Mouse (Mus musculus): ENCODE results near the gene Alg12. TPM values are rescaled to one million over a fixed set of nuclear protein-coding genes. Genes with fewer than 3 reads are reported as not detected.
"Not testable (repeated sequence)": the region's sequence is repeated elsewhere in the genome, so short reads cannot be mapped to it uniquely, and the experiment has no call there.

Alg12 gene
- polyA plus RNA-seq, 1 experiment from 2014 or later, result 9.3 TPM

DNA sequence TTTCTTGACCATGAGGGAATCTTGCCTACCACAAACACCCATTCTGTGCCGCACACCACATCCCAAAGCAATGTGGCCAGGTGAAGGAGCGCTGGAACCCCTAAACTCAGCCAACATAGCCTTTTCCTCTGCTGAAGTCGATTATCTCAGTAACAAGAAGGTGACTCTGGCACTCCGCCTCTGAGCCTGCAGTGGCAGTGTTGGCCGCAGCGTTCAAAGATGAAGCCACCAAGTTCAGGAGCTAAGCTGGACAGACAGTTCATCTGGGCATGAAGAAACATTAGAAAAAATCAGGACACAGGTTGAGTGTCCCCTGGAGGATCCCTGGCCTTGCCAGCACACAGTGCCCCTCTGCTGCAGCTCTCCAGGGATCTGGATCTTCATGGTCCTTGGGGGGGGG is 8.3 kb upstream of the Alg12 start:
- ATAC-seq (ENCODE audit: low read depth), result no peak
- no peak overlapping the region for H3K4me2 ChIP-seq
- no peak overlapping the region for H3K9ac ChIP-seq
- H3K9me3 ChIP-seq, result no peaks in the 10 kb centered on the region
- no peak overlapping the region for H3K27ac ChIP-seq (replicated peaks)
- WGBS, result 91% methylated on average over 6 of the region's 6 CpGs
- H3K4me3 ChIP-seq, result no peak overlapping the region
- peaks cover 46% of the 10 kb centered on the region for H3K36me3 ChIP-seq
- H3K27me3 ChIP-seq, result no peaks in the 10 kb centered on the region
- no peaks in the 10 kb centered on the region for H3K4me1 ChIP-seq (replicated peaks)

- H3K9ac ChIP-seq, result no peak overlapping the region
- H3K27ac ChIP-seq (replicated peaks), result no peak overlapping the region
- no peaks in the 10 kb centered on the region for H3K9me3 ChIP-seq
- H3K4me2 ChIP-seq, result no peak overlapping the region
- peaks cover 22% of the 10 kb centered on the region for H3K4me1 ChIP-seq (replicated peaks)
- H3K4me3 ChIP-seq, result no peak overlapping the region
- no peaks in the 10 kb centered on the region for H3K27me3 ChIP-seq
- no peak for ATAC-seq (ENCODE audit: low read depth)
- 93% methylated on average over 5 of the region's 5 CpGs for WGBS
- H3K36me3 ChIP-seq, result peaks cover 54% of the 10 kb centered on the region
Measured at GRCm38 (mm10) chr15:88823376-88823775, 4.3 kb upstream of the Alg12 start.

DNA sequence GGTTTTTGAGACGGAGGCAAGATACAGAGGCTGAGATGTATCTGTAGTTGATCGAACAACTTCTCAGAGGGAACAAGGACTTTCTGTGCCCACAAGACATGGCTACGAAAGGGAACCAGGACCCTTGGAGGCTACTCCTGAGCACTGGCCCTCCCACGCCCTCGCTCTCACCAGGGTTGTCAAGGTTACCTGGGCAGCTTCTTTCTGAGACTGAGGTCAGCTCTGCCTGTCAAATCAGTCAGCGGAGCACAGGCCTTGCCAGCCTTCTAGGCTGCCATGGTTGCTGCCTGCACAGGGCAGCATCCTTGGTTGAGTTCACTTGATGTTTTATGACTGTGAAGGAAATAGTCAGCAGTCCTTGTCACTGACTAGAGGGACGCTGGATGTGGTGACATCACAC is 3.4 kb upstream of the Alg12 start:
- Histone ChIP-seq H3K36me3 (peaks cover 54% of the 10 kb centered on the region), H3K4me3 (no peak overlapping the region), H3K4me1 (replicated peaks) (peaks cover 28% of the 10 kb centered on the region), H3K9me3 (no peaks in the 10 kb centered on the region), H3K9ac (no peak overlapping the region), H3K27me3 (no peaks in the 10 kb centered on the region), H3K4me2 (no peak overlapping the region), H3K27ac (replicated peaks) (no peak overlapping the region)
- ATAC-seq (ENCODE audit: low read depth), result no peak
- 96% methylated on average over 7 of the region's 7 CpGs for WGBS

- peaks cover 47% of the 10 kb centered on the region for H3K36me3 ChIP-seq
- peak overlapping the region; percentile 90; the same call in 1 of the 2 replicates for H3K4me2 ChIP-seq
- peaks cover 28% of the 10 kb centered on the region for H3K4me1 ChIP-seq (replicated peaks)
- no peaks in the 10 kb centered on the region for H3K27me3 ChIP-seq
- ATAC-seq (ENCODE audit: low read depth), result no peak
- no peaks in the 10 kb centered on the region for H3K9me3 ChIP-seq
- 91% methylated on average over 7 of the region's 7 CpGs for WGBS
- 0 out of 2 replicates have a peak overlapping the region, but pooled peaks have one; percentile 86 for H3K9ac ChIP-seq
- H3K27ac ChIP-seq (replicated peaks), result no peak overlapping the region
- no peak overlapping the region for H3K4me3 ChIP-seq
Measured at GRCm38 (mm10) chr15:88821403-88821802, 2.3 kb upstream of the Alg12 start.

- peak overlapping the region; percentile 90 for H3K4me2 ChIP-seq
- peak overlapping the region; percentile 67; the same call in 1 of the 2 replicates for H3K27ac ChIP-seq (replicated peaks)
- no peaks in the 10 kb centered on the region for H3K27me3 ChIP-seq
- peak overlapping the region; percentile 92 for H3K4me3 ChIP-seq
- H3K9ac ChIP-seq, result peak overlapping the region; percentile 86
- peaks cover 28% of the 10 kb centered on the region for H3K4me1 ChIP-seq (replicated peaks)
- WGBS, result 1% methylated on average over 23 of the region's 23 CpGs
- no peaks in the 10 kb centered on the region for H3K9me3 ChIP-seq
- peaks cover 48% of the 10 kb centered on the region for H3K36me3 ChIP-seq
- no peak; the same call in 1 of the 2 replicates for ATAC-seq (ENCODE audit: low read depth)
Measured at GRCm38 (mm10) chr15:88819906-88820303, 787 bp upstream of the Alg12 start.

GRCm38 (mm10) chr15:88815196-88815700 is 3.9 kb downstream of the Alg12 start:
- Histone ChIP-seq H3K4me2 (no peak overlapping the region), H3K27me3 (no peaks in the 10 kb centered on the region), H3K9me3 (no peaks in the 10 kb centered on the region), H3K9ac (no peak overlapping the region), H3K4me1 (replicated peaks) (peaks cover 13% of the 10 kb centered on the region), H3K27ac (replicated peaks) (no peak overlapping the region), H3K36me3 (peaks cover 54% of the 10 kb centered on the region), H3K4me3 (no peak overlapping the region)
- ATAC-seq (ENCODE audit: low read depth), result no peak
- WGBS, result 89% methylated on average over 6 of the region's 6 CpGs

GRCm38 (mm10) chr15:88814411-88815047 is 4.6 kb downstream of the Alg12 start:
- no peak for ATAC-seq (ENCODE audit: low read depth)
- H3K4me3 ChIP-seq, result no peak overlapping the region
- H3K4me1 ChIP-seq (replicated peaks), result peaks cover 9% of the 10 kb centered on the region
- no peaks in the 10 kb centered on the region for H3K27me3 ChIP-seq
- no peak overlapping the region for H3K27ac ChIP-seq (replicated peaks)
- peaks cover 54% of the 10 kb centered on the region for H3K36me3 ChIP-seq
- no peak overlapping the region for H3K4me2 ChIP-seq
- WGBS, result 93% methylated on average over 11 of the region's 11 CpGs
- no peaks in the 10 kb centered on the region for H3K9me3 ChIP-seq
- H3K9ac ChIP-seq, result no peak overlapping the region

- ATAC-seq (ENCODE audit: low read depth); H3K4me1 ChIP-seq (replicated peaks); H3K9ac ChIP-seq; H3K4me3 ChIP-seq; H3K27me3 ChIP-seq; H3K4me2 ChIP-seq; H3K27ac ChIP-seq (replicated peaks); H3K9me3 ChIP-seq: not testable (repeated sequence)
- H3K36me3 ChIP-seq, result peaks cover 54% of the 10 kb centered on the region
- WGBS, result 94% methylated on average over 2 of the region's 2 CpGs
Measured at GRCm38 (mm10) chr15:88813873-88814272, 5.2 kb downstream of the Alg12 start.

DNA sequence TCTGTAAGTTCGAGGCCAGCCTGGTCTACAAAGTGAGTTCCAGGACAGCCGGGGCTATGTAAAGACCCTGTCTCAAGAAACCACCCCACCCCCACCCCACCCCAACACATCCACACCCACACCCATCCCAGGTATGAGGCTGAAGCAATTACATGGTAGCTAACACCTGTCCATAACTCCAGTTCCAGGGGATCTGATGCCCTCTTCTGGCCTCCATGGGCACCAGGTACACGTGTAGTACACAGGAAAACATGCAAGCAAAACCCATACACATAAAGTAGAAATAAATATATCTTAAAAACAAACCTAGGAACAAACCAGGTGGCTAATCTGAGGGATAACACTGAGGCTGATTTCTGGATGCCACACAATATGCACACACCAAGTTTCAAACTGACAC is 5.9 kb downstream of the Alg12 start:
- no peak for ATAC-seq (ENCODE audit: low read depth)
- Histone ChIP-seq H3K27me3 (no peaks in the 10 kb centered on the region), H3K9ac (no peak overlapping the region), H3K4me3 (no peak overlapping the region), H3K4me1 (replicated peaks) (peaks cover 5% of the 10 kb centered on the region), H3K27ac (replicated peaks) (no peak overlapping the region), H3K36me3 (peaks cover 61% of the 10 kb centered on the region), H3K4me2 (no peak overlapping the region), H3K9me3 (no peaks in the 10 kb centered on the region)
- WGBS, result 93% methylated on average over 3 of the region's 3 CpGs

DNA sequence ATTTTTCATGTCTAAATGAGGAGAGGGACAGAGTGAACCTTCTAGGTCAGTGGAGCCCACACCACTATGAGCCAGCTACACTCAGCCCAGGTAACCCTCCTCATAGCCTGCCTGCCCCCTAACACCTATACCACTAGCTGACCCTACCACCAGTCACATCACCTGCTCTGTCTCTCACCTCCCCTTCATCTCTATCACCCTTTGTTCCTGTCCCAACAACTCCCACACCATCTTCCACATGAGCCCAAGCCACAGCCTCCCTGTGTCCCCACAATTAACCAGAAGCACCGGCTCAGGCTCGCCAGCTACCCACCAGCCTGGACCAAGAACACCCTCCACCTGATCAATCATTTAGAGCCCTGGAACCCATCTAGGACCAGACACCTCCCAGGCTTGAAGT is 8.7 kb downstream of the Alg12 start:
- Histone ChIP-seq H3K9me3 (no peaks in the 10 kb centered on the region), H3K27me3 (no peaks in the 10 kb centered on the region), H3K4me2 (no peak overlapping the region), H3K4me3 (no peak overlapping the region), H3K27ac (replicated peaks) (no peak overlapping the region), H3K36me3 (peaks cover 69% of the 10 kb centered on the region), H3K9ac (no peak overlapping the region), H3K4me1 (replicated peaks) (no peaks in the 10 kb centered on the region)
- ATAC-seq (ENCODE audit: low read depth), result no peak
- WGBS, result 92% methylated on average over 2 of the region's 2 CpGs

DNA sequence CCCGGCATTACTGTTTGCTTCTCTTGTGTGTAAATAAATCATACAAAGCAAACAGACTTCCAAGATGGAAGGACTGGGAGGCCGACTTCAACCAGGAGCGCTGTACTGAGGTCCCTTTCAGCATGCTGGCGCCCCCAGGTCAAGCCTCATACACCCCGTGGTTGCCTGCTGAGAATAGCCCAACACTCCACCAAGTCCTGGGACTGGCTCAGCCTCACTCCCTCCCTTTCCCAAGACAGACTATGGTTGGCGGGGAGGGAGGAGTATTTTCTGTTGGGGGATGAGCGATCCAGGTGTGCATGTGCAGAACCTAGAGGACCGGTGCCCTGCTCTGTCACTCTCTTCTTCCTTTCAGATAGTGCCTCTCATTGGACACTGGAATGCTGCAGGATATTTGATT is 11.0 kb downstream of the Alg12 start:
- Histone ChIP-seq H3K27me3 (no peaks in the 10 kb centered on the region), H3K9ac (no peak overlapping the region), H3K4me3 (no peak overlapping the region), H3K4me2 (no peak overlapping the region), H3K36me3 (peaks cover 66% of the 10 kb centered on the region), H3K27ac (replicated peaks) (no peak overlapping the region), H3K4me1 (replicated peaks) (no peaks in the 10 kb centered on the region), H3K9me3 (no peaks in the 10 kb centered on the region)
- 85% methylated on average over 8 of the region's 8 CpGs for WGBS
- no peak for ATAC-seq (ENCODE audit: low read depth)

DNA sequence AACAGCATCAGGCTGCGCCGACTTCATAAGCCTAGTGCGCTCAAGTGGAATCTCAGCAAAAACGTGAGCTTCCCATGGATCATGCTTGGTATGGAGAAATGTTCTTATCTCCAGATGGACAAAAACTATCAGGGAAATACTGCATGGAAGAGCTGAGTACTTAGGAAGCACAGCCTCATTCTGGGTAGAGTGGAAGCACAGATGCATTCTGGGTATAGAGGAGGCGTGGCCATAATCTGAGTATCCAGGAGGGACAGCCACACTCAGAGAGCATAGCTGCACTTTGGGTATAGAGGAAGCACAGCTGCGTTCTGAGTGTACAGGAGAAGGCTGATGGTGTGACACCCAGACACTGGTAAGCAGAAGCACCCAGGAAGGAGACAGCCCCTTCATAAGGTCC is 16.8 kb downstream of the Alg12 start:
- no peak overlapping the region for H3K27ac ChIP-seq (replicated peaks)
- no peak overlapping the region for H3K9ac ChIP-seq
- H3K36me3 ChIP-seq, result peaks cover 37% of the 10 kb centered on the region
- H3K4me2 ChIP-seq, result no peak overlapping the region
- H3K9me3 ChIP-seq, result no peaks in the 10 kb centered on the region
- 90% methylated on average over 6 of the region's 6 CpGs for WGBS
- H3K4me3 ChIP-seq, result no peak overlapping the region
- no peaks in the 10 kb centered on the region for H3K4me1 ChIP-seq (replicated peaks)
- H3K27me3 ChIP-seq, result no peaks in the 10 kb centered on the region
- ATAC-seq (ENCODE audit: low read depth), result no peak

DNA sequence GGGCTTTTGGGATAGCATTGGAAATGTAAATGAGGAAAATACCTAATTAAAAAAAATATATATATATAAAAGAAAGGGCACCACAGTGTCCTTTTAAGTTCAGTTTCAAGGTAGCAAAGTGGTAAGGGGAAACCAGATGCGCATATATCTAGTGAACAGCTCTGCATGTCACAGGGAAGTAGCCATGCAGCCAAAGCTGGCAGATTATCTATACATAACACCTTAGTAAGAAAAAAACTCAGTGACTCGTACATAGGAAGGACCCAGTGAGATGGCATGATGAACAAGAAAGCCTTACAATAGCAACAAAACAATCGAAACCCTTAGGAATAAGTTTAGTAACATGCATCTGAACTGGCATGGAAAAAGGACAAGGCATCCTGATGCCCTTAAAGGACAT is 17.2 kb downstream of the Alg12 start:
- H3K4me1 ChIP-seq (replicated peaks), result no peaks in the 10 kb centered on the region
- 90% methylated on average over 3 of the region's 3 CpGs for WGBS
- H3K9ac ChIP-seq, result no peak overlapping the region
- H3K4me3 ChIP-seq, result no peak overlapping the region
- peaks cover 32% of the 10 kb centered on the region for H3K36me3 ChIP-seq
- no peak for ATAC-seq (ENCODE audit: low read depth)
- H3K27me3 ChIP-seq, result no peaks in the 10 kb centered on the region
- no peaks in the 10 kb centered on the region for H3K9me3 ChIP-seq
- H3K4me2 ChIP-seq, result no peak overlapping the region
- no peak overlapping the region for H3K27ac ChIP-seq (replicated peaks)

All from neural tube, embryonic 13.5 days (tissue).